Mouse (Mus musculus) forebrain, postnatal 0 days (tissue): ENCODE measurements around the gene Maneal. TPM values are rescaled to one million over a fixed set of nuclear protein-coding genes. Genes with fewer than 3 reads are reported as not detected.

Experiments used
- ATAC-seq: fragments of 200-750 bp; cut with Nextera tagmentation; 2 replicates; pipeline ENCODE4 v1.8.0; 2017; ENCODE audit warnings: mild to moderate bottlenecking, moderate library complexity
- DNase-seq: peaks from one replicate; pipeline ENCODE4 v3.0.0-alpha.2; 2015
- H3K27ac ChIP-seq: fragments of 300-500 bp; sonication (generic); 2 replicates; pipeline ENCODE4 v1.5.1; 2014; ENCODE audit warnings: low read depth, mild to moderate bottlenecking, antibody characterized with exemption, low read length, moderate library complexity, mixed read lengths
- H3K27me3 ChIP-seq: fragments of 300-500 bp; sonication (generic); 2 replicates; pipeline ENCODE4 v1.6.1; 2014; ENCODE audit warnings: mild to moderate bottlenecking, low read length, mixed read lengths; ENCODE audit not compliant: insufficient read depth
- H3K36me3 ChIP-seq: fragments of 300-500 bp; sonication (generic); 2 replicates; pipeline ENCODE4 v1.6.1; 2014; ENCODE audit warnings: mild to moderate bottlenecking, moderate library complexity; ENCODE audit not compliant: insufficient read depth
- H3K4me1 ChIP-seq: fragments of 300-500 bp; sonication (generic); 2 replicates; pipeline ENCODE4 v1.6.1; 2014; ENCODE audit warnings: antibody characterized with exemption; ENCODE audit not compliant: insufficient read depth
- H3K4me2 ChIP-seq: fragments of 300-500 bp; sonication (generic); 2 replicates; pipeline ENCODE4 v1.6.1; 2014; ENCODE audit warnings: low read depth, mild to moderate bottlenecking, moderate library complexity
- H3K4me3 ChIP-seq: fragments of 300-500 bp; sonication (generic); 2 replicates; pipeline ENCODE4 v1.5.1; 2014; ENCODE audit warnings: low read depth, low read length, mixed read lengths
- H3K9ac ChIP-seq: fragments of 300-500 bp; sonication (generic); 2 replicates; pipeline ENCODE4 v1.6.1; 2014; ENCODE audit warnings: mild to moderate bottlenecking
- H3K9me3 ChIP-seq: fragments of 300-500 bp; sonication (generic); 2 replicates; pipeline ENCODE4 v1.6.1; 2016; ENCODE audit warnings: low read length
- CTCF ChIP-seq: sonication (generic); IDR thresholded peaks from 2 replicates; pipeline ENCODE4 v1.5.1; 2016; ENCODE audit warnings: antibody characterized with exemption, control low read depth, low read depth
- WGBS: fragments of 180-500 bp; shearing (Covaris S2); extraction: QIAGEN DNeasy Blood & Tissue Kit; methylation state at CpG from one replicate; pipeline ENCODE4 v1.1.7; 2014; 5-methylcytosine and 5-hydroxymethylcytosine counted together
- polyA plus RNA-seq: library from polyadenylated mRNA; unstranded; fragments of >200 nt; fragmentation: Nextera tagmentation; extraction: Ambion mirVana; gene quantifications from 2 replicates; pipeline ENCODE4 v1.2.1, GENCODE M21; 2015
- total RNA-seq: library from RNA; depleted of rRNA; stranded (reverse); fragments of >200 nt; gene quantifications from 2 replicates; pipeline ENCODE4 v1.2.3, GENCODE M21; 2014

Gene Maneal
- total and polyA plus RNA-seq, 2 experiments from 2014 or later = 9.4 to 41.7 TPM

DNA sequence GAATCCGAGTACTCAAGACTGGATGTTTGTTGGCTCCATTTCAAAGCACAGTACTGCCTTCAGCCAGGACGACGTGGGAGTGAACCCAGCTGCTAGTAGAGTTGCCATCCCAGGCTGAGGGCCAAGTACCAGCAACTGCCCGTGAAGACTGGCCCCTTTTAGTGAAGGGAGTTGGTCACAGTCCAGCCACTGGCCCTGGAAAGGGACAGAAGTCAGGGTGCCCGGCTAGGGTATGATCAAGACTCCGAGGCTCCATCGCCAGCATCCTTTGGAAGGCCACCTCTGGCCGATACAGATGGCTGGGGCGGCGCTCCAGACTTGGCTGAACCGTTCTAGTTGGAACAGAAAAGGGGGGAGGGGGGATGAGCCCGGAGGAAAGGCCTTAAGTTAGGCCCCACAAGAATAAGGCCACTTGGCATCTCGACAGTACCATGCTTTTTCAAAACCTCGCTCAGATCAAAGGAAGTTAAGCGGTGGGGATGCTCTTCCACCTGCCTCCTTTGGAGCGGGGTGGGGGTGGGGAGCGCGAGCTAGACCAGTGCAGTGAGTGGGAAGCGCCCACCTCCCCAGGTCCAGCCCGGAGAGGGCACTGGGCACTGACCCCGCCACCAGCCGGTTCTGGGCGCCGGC lies 12.2 kb downstream of the Maneal start:
- Histone ChIP-seq H3K4me2 (peak overlapping the region; percentile 87), H3K27me3 (no peaks in the 10 kb centered on the region), H3K9ac (peak overlapping the region; percentile 84), H3K36me3 (peaks cover 16% of the 10 kb centered on the region), H3K27ac (peak overlapping the region; percentile 96), H3K4me1 (peaks cover 6% of the 10 kb centered on the region; the same call in 1 of the 2 replicates), H3K9me3 (no peaks in the 10 kb centered on the region), H3K4me3 (peak overlapping the region; percentile 71)
- 1% methylated on average over 24 of the region's 24 CpGs for WGBS
- TF ChIP-seq CTCF = no peak
- ATAC-seq = peak; percentile 18
- DNase-seq = peak; percentile 59

DNA sequence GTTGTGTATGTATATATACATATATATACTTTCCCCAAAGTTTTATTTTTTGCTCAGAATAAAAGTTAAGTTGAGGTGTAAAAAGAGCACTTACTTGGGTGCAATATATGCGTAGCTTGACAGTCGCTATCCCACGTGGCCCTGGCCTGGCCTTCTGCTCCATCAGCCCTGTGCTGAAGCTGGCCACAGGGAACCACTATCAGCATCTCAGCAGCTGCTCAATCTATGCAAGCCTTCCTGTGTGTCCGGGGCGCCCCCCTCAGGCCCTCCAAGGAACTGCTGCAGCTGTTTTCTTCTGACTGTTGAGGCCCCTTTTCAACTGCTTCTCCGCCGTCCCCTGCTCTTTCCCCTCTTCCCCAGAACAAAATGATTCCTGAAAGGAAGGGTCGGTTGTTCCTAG lies 14.4 kb downstream of the Maneal start:
- Histone ChIP-seq H3K4me1 (peaks cover 6% of the 10 kb centered on the region; the same call in 1 of the 2 replicates), H3K27me3 (no peaks in the 10 kb centered on the region), H3K9ac (no peak overlapping the region), H3K4me2 (no peak overlapping the region), H3K36me3 (peaks cover 14% of the 10 kb centered on the region), H3K9me3 (no peaks in the 10 kb centered on the region), H3K27ac (no peak overlapping the region), H3K4me3 (no peak overlapping the region)
- TF ChIP-seq CTCF = peak; percentile 89
- DNase-seq (peak; percentile 83), ATAC-seq (0 out of 2 replicates have a peak, but pooled peaks have one; percentile 14)
- 4% methylated on average over 8 of the region's 8 CpGs for WGBS

DNA sequence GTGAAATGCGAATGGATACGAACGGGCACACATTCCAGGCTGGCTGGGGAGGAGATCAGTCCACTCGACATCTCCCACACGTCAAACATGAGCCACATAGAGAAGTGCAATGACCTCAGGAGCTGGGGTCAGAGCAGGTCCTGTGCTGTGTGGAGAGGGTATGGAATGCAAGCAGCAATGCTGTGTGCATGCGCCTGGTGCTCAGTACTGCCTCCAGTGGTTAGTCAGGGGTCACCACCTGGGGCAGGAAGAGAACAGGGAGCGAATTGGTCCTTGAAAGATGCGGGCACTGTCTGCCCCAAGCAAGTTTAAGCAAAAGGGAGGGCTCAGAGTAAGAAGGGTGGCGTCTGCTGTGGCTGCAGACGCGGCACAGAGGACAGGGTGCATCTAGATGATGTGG lies 18.5 kb downstream of the Maneal start:
- peak; percentile 75 for TF ChIP-seq CTCF
- Histone ChIP-seq H3K9ac (no peak overlapping the region), H3K4me3 (no peak overlapping the region), H3K36me3 (peaks cover 27% of the 10 kb centered on the region), H3K4me2 (no peak overlapping the region), H3K9me3 (no peaks in the 10 kb centered on the region), H3K27ac (no peak overlapping the region), H3K27me3 (no peaks in the 10 kb centered on the region), H3K4me1 (no peaks in the 10 kb centered on the region)
- no peak for DNase-seq
- ATAC-seq = peak; percentile 52
- 59% methylated on average over 11 of the region's 11 CpGs for WGBS

DNA sequence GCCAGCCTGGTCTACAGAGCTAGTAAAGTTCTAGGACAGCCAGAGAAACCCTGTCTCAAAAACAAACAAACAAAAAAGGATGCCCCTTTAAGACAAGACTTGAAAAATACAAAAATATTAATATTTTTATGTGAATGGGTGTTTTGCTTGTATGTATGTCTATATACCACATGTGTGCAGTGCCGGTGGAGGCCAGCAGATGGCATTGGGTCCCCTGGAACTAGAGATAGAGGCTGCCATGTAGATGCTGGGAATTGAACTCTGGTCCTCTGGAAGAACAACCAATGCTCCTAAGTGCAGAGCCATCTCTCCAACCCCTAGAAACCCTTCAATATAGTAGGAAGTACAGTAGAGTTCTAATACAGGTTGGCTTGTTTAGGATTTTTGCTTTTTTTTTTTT lies 21.0 kb downstream of the Maneal start:
- Histone ChIP-seq H3K9me3 (no peaks in the 10 kb centered on the region), H3K4me3 (no peak overlapping the region), H3K27me3 (no peaks in the 10 kb centered on the region), H3K9ac (no peak overlapping the region), H3K4me2 (no peak overlapping the region), H3K36me3 (peaks cover 41% of the 10 kb centered on the region), H3K27ac (no peak overlapping the region), H3K4me1 (no peaks in the 10 kb centered on the region)
- TF ChIP-seq CTCF = peak; percentile 20; the same call in 1 of the 2 replicates
- no peak for ATAC-seq
- DNase-seq = no peak
- WGBS = 95% methylated on average over 1 of the region's 1 CpGs

DNA sequence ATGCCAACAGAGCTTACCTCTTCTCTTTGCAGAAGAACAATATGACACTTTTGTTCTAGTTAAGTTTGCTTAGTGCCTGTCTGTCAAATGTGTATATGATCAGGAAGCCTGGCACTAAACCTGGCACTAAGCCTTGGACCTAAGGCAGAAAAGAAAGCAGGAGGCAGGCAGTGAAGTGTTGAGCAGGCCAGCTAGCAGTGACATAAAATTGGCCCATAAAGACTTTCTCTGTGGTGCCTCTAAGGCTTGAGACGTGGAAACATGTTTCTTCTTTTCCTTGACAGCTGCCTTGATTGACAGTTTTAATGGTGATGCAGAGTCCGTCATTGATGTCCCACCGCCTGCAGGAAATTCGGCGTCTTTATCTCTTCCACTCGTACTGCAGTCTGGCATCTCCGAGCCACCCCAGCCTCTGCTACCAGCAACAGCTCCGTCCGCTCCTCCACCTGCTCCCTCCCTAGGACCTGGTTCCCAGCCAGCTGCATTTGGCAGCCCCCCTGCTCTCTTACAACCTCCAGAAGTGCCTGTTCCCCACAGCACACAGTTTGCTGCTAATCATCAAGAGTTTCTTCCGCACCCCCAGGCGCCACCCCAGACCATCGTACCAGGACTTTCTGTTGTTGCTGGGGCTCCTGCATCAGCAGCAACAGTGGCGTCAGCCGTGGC lies 23.8 kb downstream of the Maneal start:
- no peak for TF ChIP-seq CTCF
- DNase-seq (peak; percentile 29), ATAC-seq (peak; percentile 77)
- H3K9ac ChIP-seq = no peak overlapping the region
- H3K36me3 ChIP-seq = peaks cover 42% of the 10 kb centered on the region
- H3K4me2 ChIP-seq = no peak overlapping the region
- 62% methylated on average over 14 of the region's 14 CpGs for WGBS
- no peak overlapping the region for H3K4me3 ChIP-seq
- no peaks in the 10 kb centered on the region for H3K27me3 ChIP-seq
- H3K4me1 ChIP-seq = no peaks in the 10 kb centered on the region
- H3K27ac ChIP-seq = no peak overlapping the region
- no peaks in the 10 kb centered on the region for H3K9me3 ChIP-seq

DNA sequence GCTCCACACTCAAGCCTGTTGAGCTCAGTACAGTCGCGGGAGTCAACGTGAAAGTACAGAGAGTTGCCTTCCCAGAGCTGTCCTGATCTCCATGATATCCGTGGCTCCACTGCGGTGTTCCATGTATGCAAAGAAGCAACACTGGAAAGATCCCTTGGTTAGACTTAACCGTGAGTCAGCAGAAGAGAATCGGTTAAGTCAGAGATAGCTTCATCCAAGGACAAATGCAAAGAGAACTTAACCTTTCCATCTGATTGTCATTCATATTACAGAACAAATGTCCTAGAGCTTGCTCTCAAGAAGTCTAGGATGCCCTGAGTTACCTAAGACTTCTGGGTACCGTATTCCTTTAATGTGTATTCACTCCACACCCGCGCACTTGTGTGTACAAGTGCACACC lies 29.2 kb downstream of the Maneal start:
- Histone ChIP-seq H3K9ac (no peak overlapping the region), H3K4me1 (no peaks in the 10 kb centered on the region), H3K27ac (no peak overlapping the region), H3K36me3 (peaks cover 47% of the 10 kb centered on the region), H3K27me3 (no peaks in the 10 kb centered on the region), H3K4me3 (no peak overlapping the region), H3K4me2 (no peak overlapping the region), H3K9me3 (no peaks in the 10 kb centered on the region)
- TF ChIP-seq CTCF = no peak
- no peak for ATAC-seq
- 95% methylated on average over 10 of the region's 10 CpGs for WGBS
- no peak for DNase-seq

DNA sequence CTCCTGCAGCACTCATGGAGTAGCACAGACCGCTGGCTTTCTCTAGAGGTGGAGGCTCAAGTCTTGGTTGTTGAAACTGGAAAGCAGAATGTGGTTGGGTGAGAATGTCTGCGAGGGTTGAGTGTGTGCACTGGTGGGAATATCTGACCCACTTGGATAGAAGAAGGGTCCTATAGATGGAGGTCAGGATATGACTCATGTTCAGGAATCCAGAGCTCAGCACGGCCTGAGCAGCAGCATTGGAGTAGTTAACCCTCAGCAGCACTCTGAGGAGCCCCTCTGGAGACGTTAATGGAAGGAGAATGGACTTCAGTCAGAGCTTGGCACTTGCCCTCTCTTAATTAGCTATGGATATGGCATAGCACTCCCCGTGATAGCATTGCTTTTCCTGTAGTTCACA lies 32.3 kb downstream of the Maneal start:
- ATAC-seq = no peak
- Histone ChIP-seq H3K27ac (no peak overlapping the region), H3K36me3 (peaks cover 51% of the 10 kb centered on the region)

More for the DNA sequence above, 32.3 kb downstream of the Maneal start:
- no peak for TF ChIP-seq CTCF
- Histone ChIP-seq H3K9ac (no peak overlapping the region), H3K4me3 (no peak overlapping the region), H3K9me3 (no peaks in the 10 kb centered on the region), H3K4me1 (no peaks in the 10 kb centered on the region), H3K27me3 (no peaks in the 10 kb centered on the region), H3K4me2 (no peak overlapping the region)
- no peak for DNase-seq
- WGBS = 88% methylated on average over 5 of the region's 5 CpGs
